Mouse (Mus musculus): ENCODE data around the gene Gcdh.

The Gcdh gene

GRCm38 (mm10) chr8:84893709-84894134 is at the start of gene Gcdh:
Gcdh (minus strand) TSS chr8:84893921.
- peak; percentile 88 for DNase-seq (ENCODE audit: low spot score)

- DNase-seq (ENCODE audit: low spot score) = no peak
These were observed 44.1 kb upstream of the Gcdh start for GRCm38 (mm10) chr8:84937620-84938485.

- no peak for DNase-seq (ENCODE audit: low spot score)
These were observed 43.3 kb upstream of the Gcdh start, which contains the start of gene Mast1 for GRCm38 (mm10) chr8:84936962-84937546. Mast1 (minus strand) TSS chr8:84937359.

GRCm38 (mm10) chr8:84936041-84936961 is 42.6 kb upstream of the Gcdh start:
- no peak for DNase-seq (ENCODE audit: low spot score)

GRCm38 (mm10) chr8:84935489-84935888 is 41.8 kb upstream of the Gcdh start:
- DNase-seq (ENCODE audit: low spot score) = no peak

- DNase-seq (ENCODE audit: low spot score) = peak; percentile 66
These were observed 41.1 kb upstream of the Gcdh start for GRCm38 (mm10) chr8:84934860-84935259.

GRCm38 (mm10) chr8:84933767-84934559 is 40.2 kb upstream of the Gcdh start:
- DNase-seq (ENCODE audit: low spot score) = no peak

- DNase-seq (ENCODE audit: low spot score) = no peak
These were observed 36.9 kb upstream of the Gcdh start for GRCm38 (mm10) chr8:84930582-84930981.

- DNase-seq (ENCODE audit: low spot score) = peak; percentile 68
These were observed 35.0 kb upstream of the Gcdh start for GRCm38 (mm10) chr8:84928456-84929306.

GRCm38 (mm10) chr8:84927513-84927912 is 33.8 kb upstream of the Gcdh start:
- DNase-seq (ENCODE audit: low spot score) = no peak

GRCm38 (mm10) chr8:84925557-84925956 is 31.8 kb upstream of the Gcdh start:
- DNase-seq (ENCODE audit: low spot score) = no peak

GRCm38 (mm10) chr8:84921596-84921995 is 27.9 kb upstream of the Gcdh start:
- no peak for DNase-seq (ENCODE audit: low spot score)

- DNase-seq (ENCODE audit: low spot score) = no peak
These were observed 24.9 kb upstream of the Gcdh start for GRCm38 (mm10) chr8:84918646-84919045.

GRCm38 (mm10) chr8:84917781-84918180 is 24.1 kb upstream of the Gcdh start:
- no peak for DNase-seq (ENCODE audit: low spot score)

- DNase-seq (ENCODE audit: low spot score) = peak; percentile 62
These were observed 21.5 kb upstream of the Gcdh start for GRCm38 (mm10) chr8:84915269-84915668.

GRCm38 (mm10) chr8:84913960-84914359 is 20.2 kb upstream of the Gcdh start:
- no peak for DNase-seq (ENCODE audit: low spot score)

GRCm38 (mm10) chr8:84913502-84913900 is 19.8 kb upstream of the Gcdh start:
- no peak for DNase-seq (ENCODE audit: low spot score)

- DNase-seq (ENCODE audit: low spot score) = peak; percentile 80
These were observed 19.3 kb upstream of the Gcdh start for GRCm38 (mm10) chr8:84912895-84913501.

- no peak for DNase-seq (ENCODE audit: low spot score)
These were observed 18.7 kb upstream of the Gcdh start for GRCm38 (mm10) chr8:84912391-84912790.

GRCm38 (mm10) chr8:84911854-84912253 is 18.1 kb upstream of the Gcdh start:
- DNase-seq (ENCODE audit: low spot score) = no peak
